Mouse (Mus musculus) liver, adult 2 months (tissue): ENCODE data around the gene Psors1c2. TPM values are rescaled to one million over a fixed set of nuclear protein-coding genes. Genes with fewer than 3 reads are reported as not detected.
A peak's percentile ranks its signal among the peaks of the same experiment; 100 is the strongest.
"Not testable (repeated sequence)": the region's sequence is repeated elsewhere in the genome, so short reads cannot be mapped to it uniquely, and the experiment has no call there.

Experiments used
- DNase-seq: peaks from one replicate; pipeline ENCODE4 v3.0.0-alpha.2; 2011; ENCODE audit warnings: low read depth, low spot score; ENCODE audit errors: extremely low read depth
- H3K27ac ChIP-seq: fragments of 200-500 bp; replicated peaks from 2 replicates; pipeline ENCODE4 v1.5.1; 2012; ENCODE audit warnings: low read depth, mild to moderate bottlenecking, control low read depth, inconsistent platforms, low read length; ENCODE audit not compliant: insufficient read depth
- H3K27me3 ChIP-seq: fragments of 200-500 bp; 2 replicates; pipeline ENCODE4 v1.6.1; 2012; ENCODE audit warnings: mild to moderate bottlenecking, moderate library complexity, low read length, inconsistent platforms; ENCODE audit not compliant: control insufficient read depth, insufficient read depth
- H3K36me3 ChIP-seq: fragments of 200-500 bp; 2 replicates; pipeline ENCODE4 v1.6.1; 2012; ENCODE audit warnings: low read length, inconsistent platforms; ENCODE audit not compliant: control insufficient read depth, insufficient read depth
- H3K4me1 ChIP-seq: fragments of 200-500 bp; 2 replicates; pipeline ENCODE4 v1.6.1; 2011; ENCODE audit warnings: low read length; ENCODE audit not compliant: control insufficient read depth, insufficient read depth
- H3K4me3 ChIP-seq: fragments of 200-500 bp; 2 replicates; pipeline ENCODE4 v1.5.1; 2011; ENCODE audit warnings: low read depth, mild to moderate bottlenecking, control low read depth, low read length, moderate library complexity; ENCODE audit not compliant: insufficient read depth
- H3K79me2 ChIP-seq: fragments of 200-500 bp; 2 replicates; pipeline ENCODE4 v1.6.1; 2012; ENCODE audit warnings: inconsistent platforms, mild to moderate bottlenecking, low read length, moderate library complexity; ENCODE audit not compliant: control insufficient read depth, insufficient read depth
- H3K9ac ChIP-seq: fragments of 200-500 bp; 2 replicates; pipeline ENCODE4 v1.6.1; 2012; ENCODE audit warnings: low read depth, mild to moderate bottlenecking, control low read depth, inconsistent platforms, low read length
- CTCF ChIP-seq: fragments of 200-500 bp; IDR thresholded peaks from 2 replicates; pipeline ENCODE4 v1.5.1; 2011; ENCODE audit warnings: low read depth, low read length, control low read depth
- POLR2A ChIP-seq: fragments of 200-500 bp; IDR thresholded peaks from 2 replicates; pipeline ENCODE4 v1.6.1; 2011; ENCODE audit warnings: low read length, control low read depth; ENCODE audit not compliant: insufficient read depth; ENCODE audit errors: extremely low read depth
- WGBS: fragments of 180-500 bp; shearing (Covaris S2); methylation state at CpG from one replicate; pipeline ENCODE4 v1.1.7; 2018; 5-methylcytosine and 5-hydroxymethylcytosine counted together
- polyA plus RNA-seq: library from polyadenylated mRNA; depleted of rRNA; stranded (reverse); fragments of >200 nt; gene quantifications from 2 replicates; pipeline ENCODE4 v1.2.3, GENCODE M21; 2012
- total RNA-seq: library from RNA; depleted of rRNA; stranded (reverse); fragments of >200 nt; gene quantifications from 2 replicates; pipeline ENCODE4 v1.2.3, GENCODE M21; 2014

The Psors1c2 gene
- total and polyA plus RNA-seq, 2 experiments = not detected

DNA sequence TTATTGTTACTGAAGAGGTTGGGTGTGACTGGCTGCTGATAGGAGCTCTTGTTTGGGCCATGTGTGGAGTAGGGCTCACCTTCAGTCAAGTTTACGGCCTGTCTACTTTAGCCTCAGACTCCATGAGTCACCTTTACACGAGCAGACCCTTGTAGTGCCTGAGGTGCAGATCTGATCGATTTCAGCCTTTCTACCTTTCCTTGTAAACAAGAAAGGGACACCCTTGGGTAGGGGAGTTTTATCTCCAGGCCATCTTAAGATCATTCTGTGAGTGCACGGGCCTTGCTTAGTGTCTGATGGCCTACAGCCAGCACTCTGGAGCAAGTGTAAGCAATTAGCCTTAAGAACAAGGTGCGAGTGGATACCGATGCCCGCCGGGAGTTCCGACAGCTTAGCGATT lies 26.1 kb upstream of the Psors1c2 start:
- no peaks in the 10 kb centered on the region for H3K27me3 ChIP-seq
- H3K79me2 ChIP-seq = no peaks in the 10 kb centered on the region
- H3K27ac ChIP-seq = no peak overlapping the region
- no peak for TF ChIP-seq CTCF
- no peak for TF ChIP-seq POLR2A
- no peak overlapping the region for H3K9ac ChIP-seq
- no peaks in the 10 kb centered on the region for H3K36me3 ChIP-seq
- no peaks in the 10 kb centered on the region for H3K4me1 ChIP-seq
- no peak for DNase-seq
- H3K4me3 ChIP-seq = no peak overlapping the region
- WGBS = 57% methylated on average over 10 of the region's 10 CpGs

GRCm38 (mm10) chr17:35507556-35508260 lies 25.3 kb upstream of the Psors1c2 start:
- H3K27ac ChIP-seq = no peak overlapping the region
- H3K4me1 ChIP-seq = no peaks in the 10 kb centered on the region
- no peak overlapping the region for H3K4me3 ChIP-seq
- TF ChIP-seq CTCF = no peak
- TF ChIP-seq POLR2A = no peak
- no peak for DNase-seq
- H3K36me3 ChIP-seq = no peaks in the 10 kb centered on the region
- WGBS = 45% methylated on average over 13 of the region's 13 CpGs
- no peaks in the 10 kb centered on the region for H3K79me2 ChIP-seq
- H3K9ac ChIP-seq = no peak overlapping the region
- no peaks in the 10 kb centered on the region for H3K27me3 ChIP-seq

DNA sequence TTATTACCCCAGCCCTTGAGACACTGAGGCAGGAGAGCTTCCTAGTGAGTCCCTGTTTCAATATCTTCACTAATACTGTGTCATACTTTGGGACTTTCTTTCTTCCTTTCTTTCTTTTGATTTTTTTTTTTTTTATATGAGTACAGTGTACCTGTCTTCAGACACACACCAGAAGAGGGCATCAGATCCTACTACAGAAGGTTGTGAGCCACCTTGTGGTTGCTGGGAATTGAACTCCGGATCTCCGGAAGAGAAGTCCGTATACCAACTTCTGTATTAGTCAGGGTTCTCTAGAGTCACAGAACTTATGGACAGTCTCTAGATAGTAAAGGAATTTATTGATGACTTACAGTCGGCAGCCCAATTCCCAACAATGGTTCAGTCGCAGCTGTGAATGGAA lies 24.7 kb upstream of the Psors1c2 start:
- not testable (repeated sequence) for H3K9ac ChIP-seq, H3K27me3 ChIP-seq, DNase-seq, H3K4me1 ChIP-seq, H3K4me3 ChIP-seq, H3K36me3 ChIP-seq, H3K79me2 ChIP-seq, H3K27ac ChIP-seq
- WGBS = 63% methylated on average over 5 of the region's 5 CpGs

DNA sequence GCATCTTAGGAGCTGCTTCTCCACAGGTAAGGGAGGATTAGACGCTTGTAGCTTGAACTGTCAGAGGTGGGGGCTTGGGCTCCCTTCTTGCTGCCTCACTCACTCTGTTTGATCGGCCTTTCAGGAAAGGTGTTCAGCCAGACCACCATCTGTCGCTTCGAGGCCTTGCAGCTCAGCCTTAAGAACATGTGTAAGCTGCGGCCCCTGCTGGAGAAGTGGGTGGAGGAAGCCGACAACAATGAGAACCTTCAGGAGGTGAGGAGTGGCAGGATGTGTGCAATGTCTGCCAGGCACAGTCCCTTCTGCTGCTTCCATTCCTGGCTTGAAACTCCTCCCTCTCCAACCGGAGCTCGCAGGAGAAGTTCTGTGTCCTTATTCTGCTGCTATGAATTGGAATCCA lies 23.7 kb upstream of the Psors1c2 start:
- no peak overlapping the region for H3K4me3 ChIP-seq
- WGBS = 64% methylated on average over 8 of the region's 8 CpGs
- no peak for DNase-seq
- H3K36me3 ChIP-seq = no peaks in the 10 kb centered on the region
- H3K4me1 ChIP-seq = no peaks in the 10 kb centered on the region
- H3K9ac ChIP-seq = no peak overlapping the region
- TF ChIP-seq CTCF = peak; percentile 26; the same call in 1 of the 2 replicates
- no peak for TF ChIP-seq POLR2A
- no peaks in the 10 kb centered on the region for H3K27me3 ChIP-seq
- no peak overlapping the region for H3K27ac ChIP-seq
- no peaks in the 10 kb centered on the region for H3K79me2 ChIP-seq

DNA sequence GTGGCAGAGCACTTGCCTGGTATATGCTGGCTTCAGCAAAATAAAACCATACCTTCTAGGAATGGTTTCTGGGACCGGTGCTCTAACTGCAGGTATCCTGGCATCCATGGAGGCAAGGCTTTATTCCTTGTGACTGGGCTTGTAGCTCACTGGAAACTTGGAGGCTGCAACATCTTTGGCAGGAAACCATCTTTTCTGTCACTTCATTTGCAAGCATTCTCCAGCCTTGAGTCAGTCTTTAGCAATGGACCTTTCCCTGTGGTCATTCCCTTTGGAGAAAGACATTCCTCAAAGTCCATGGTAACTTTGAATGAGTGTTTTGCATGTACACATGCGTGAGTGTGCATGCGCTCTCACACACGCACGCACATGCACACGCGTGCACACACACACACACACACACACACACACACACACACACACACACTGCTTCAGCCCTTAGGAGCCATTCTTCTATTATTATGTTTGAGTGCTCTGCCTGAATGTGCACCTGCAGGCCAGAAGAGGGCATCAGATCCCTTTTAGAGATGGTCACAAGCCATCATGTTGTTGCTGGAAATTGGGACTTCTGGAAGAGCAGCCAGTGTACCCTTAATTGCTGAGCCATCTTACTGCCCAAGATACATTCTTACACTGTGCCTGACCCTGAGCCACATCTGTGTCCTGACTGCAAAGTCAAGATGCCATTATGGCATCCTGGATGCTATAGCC lies 19.9 kb upstream of the Psors1c2 start:
- no peaks in the 10 kb centered on the region for H3K79me2 ChIP-seq
- H3K4me3 ChIP-seq = no peak overlapping the region
- 97% methylated on average over 7 of the region's 7 CpGs for WGBS
- no peaks in the 10 kb centered on the region for H3K27me3 ChIP-seq
- no peaks in the 10 kb centered on the region for H3K36me3 ChIP-seq
- peaks cover 4% of the 10 kb centered on the region for H3K4me1 ChIP-seq
- TF ChIP-seq CTCF = no peak
- no peak for TF ChIP-seq POLR2A
- H3K27ac ChIP-seq = no peak overlapping the region
- H3K9ac ChIP-seq = no peak overlapping the region
- DNase-seq = no peak

GRCm38 (mm10) chr17:35513886-35514285 lies 19.1 kb upstream of the Psors1c2 start:
- DNase-seq = peak; percentile 55
- Histone ChIP-seq H3K4me1 (peaks cover 4% of the 10 kb centered on the region), H3K36me3 (no peaks in the 10 kb centered on the region), H3K79me2 (no peaks in the 10 kb centered on the region), H3K27me3 (no peaks in the 10 kb centered on the region), H3K27ac (no peak overlapping the region), H3K4me3 (no peak overlapping the region), H3K9ac (no peak overlapping the region)
- WGBS = 31% methylated on average over 2 of the region's 2 CpGs
- TF ChIP-seq POLR2A (no peak), CTCF (peak; percentile 73)
